Mouse (Mus musculus): ENCODE measurements around the gene Xylt2.

DNA sequence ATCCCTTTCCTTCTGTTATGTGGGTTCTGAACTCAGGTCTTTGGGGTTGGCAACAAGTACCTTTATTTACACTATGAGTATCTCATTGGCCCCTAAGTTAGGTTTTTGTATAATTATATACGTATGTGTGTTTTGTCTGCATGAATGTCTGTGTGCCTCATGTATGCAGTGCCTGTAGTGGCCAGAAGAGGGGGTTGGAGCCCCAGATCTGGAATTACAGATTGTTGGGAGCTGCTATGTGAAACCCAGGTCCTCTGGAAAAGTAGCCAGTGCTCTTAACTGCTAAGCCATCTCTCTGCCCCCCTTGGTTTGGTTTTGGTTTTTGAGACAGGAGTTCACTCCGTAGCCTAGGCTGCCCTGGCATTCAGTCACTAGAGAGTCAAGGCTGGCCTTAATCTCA lies 19.8 kb upstream of the Xylt2 start:
- TF ChIP-seq CTCF (IDR thresholded peaks at IDR 0.05; ENCODE audit: borderline replicate concordance, control insufficient read depth, extremely low read depth, insufficient read depth, low read length, poor library complexity) (no peak), POLR2A (IDR thresholded peaks at IDR 0.05; ENCODE audit: control insufficient read depth, extremely low read depth, insufficient read depth, low read length, poor library complexity) (no peak)
